Mouse (Mus musculus) liver, postnatal 0 days (tissue): ENCODE data around the gene Ssc5d.

ENCODE experiments used
- CTCF ChIP-seq: sonication (generic); IDR thresholded peaks from 2 replicates; pipeline ENCODE4 v1.5.1; 2016; ENCODE audit warnings: antibody characterized with exemption, low read depth
- EP300 ChIP-seq: IDR thresholded peaks from 2 replicates; pipeline ENCODE4 v1.6.1; 2016; ENCODE audit warnings: antibody characterized with exemption, low read depth, mild to moderate bottlenecking

DNA sequence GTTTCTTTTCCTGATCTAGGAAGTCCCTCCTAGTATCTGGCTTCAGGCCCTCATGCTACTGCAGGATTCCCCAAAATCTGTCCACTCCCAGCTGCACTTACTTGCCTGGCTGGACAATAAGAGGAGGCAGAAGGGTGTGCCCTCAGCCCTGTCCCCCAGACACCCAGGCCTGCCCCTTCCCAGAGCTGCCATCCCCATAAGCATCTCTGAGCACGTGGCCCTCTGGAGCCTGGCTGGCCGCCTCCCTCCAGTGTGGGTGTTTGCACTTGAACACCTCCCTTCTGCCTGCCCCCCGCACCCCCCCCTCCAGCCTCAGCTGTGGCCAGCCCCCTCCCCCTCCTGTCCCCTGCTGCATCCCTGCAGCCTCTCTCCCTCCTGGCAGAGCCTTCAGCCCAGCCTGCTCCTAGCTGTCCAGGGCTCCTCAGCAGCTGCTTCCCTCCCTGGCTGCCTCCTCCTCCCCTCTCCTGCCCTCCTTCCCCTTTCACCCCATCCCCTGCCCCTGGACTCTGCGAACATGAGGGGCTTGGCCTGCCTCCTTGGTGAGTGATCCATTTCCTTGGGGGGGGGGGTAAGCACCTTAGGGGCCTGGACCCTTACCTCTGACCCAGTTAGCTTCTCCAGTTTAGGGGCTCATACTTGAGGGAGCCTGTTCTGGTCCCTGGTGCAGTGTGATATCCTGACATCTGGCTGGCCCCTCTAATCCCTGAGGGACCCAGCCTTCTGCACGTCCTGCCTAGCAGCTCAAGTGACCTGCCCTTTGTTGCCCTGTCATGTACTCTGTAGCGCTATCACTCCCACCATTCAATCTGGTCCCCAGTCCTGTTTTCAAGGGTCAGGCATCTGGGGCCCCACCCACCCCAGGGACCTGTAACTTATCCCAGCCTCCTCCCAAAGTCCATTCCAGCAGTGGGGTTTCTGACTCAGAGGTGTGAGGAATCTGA lies at the start of gene Ssc5d:
- no peak for TF ChIP-seq CTCF
- TF ChIP-seq EP300, result no peak
